Mouse (Mus musculus) midbrain, embryonic 11.5 days (tissue): Measurements from ENCODE around the gene Mctp1. TPM values are rescaled to one million over a fixed set of nuclear protein-coding genes. Genes with fewer than 3 reads are reported as not detected.
A peak's percentile ranks its signal among the peaks of the same experiment; 100 is the strongest.
"Not testable (repeated sequence)": the region's sequence is repeated elsewhere in the genome, so short reads cannot be mapped to it uniquely, and the experiment has no call there.

ENCODE experiments used
- ATAC-seq: fragments of 200-750 bp; cut with Nextera tagmentation; 2 replicates; pipeline ENCODE4 v1.8.0; 2017; ENCODE audit warnings: moderate TSS enrichment, moderate library complexity; ENCODE audit not compliant: low FRiP score
- DNase-seq: peaks from one replicate; pipeline ENCODE4 v3.0.0; 2015; ENCODE audit warnings: low spot score; ENCODE audit errors: missing footprints
- H3K27ac ChIP-seq: fragments of 300-500 bp; sonication (generic); 2 replicates; pipeline ENCODE4 v1.5.1; 2014; ENCODE audit warnings: low read depth, low read length
- H3K27me3 ChIP-seq: fragments of 300-500 bp; sonication (generic); 2 replicates; pipeline ENCODE4 v1.6.1; 2014; ENCODE audit warnings: mild to moderate bottlenecking, low read length, moderate library complexity, mixed read lengths; ENCODE audit not compliant: control insufficient read depth, insufficient read depth
- H3K36me3 ChIP-seq: fragments of 300-500 bp; sonication (generic); 2 replicates; pipeline ENCODE4 v1.6.1; 2014; ENCODE audit warnings: mild to moderate bottlenecking, low read length, moderate library complexity, mixed read lengths; ENCODE audit not compliant: control insufficient read depth, insufficient read depth
- H3K4me1 ChIP-seq: fragments of 300-500 bp; sonication (generic); 2 replicates; pipeline ENCODE4 v1.6.1; 2014; ENCODE audit warnings: low read length; ENCODE audit not compliant: control insufficient read depth, insufficient read depth
- H3K4me2 ChIP-seq: fragments of 300-500 bp; sonication (generic); 2 replicates; pipeline ENCODE4 v1.6.1; 2014; ENCODE audit warnings: mild to moderate bottlenecking, moderate library complexity
- H3K4me3 ChIP-seq: fragments of 300-500 bp; sonication (generic); 2 replicates; pipeline ENCODE4 v1.5.1; 2014; ENCODE audit warnings: low read depth, low read length
- H3K9ac ChIP-seq: fragments of 300-500 bp; sonication (generic); 2 replicates; pipeline ENCODE4 v1.6.1; 2014; ENCODE audit warnings: low read length
- H3K9me3 ChIP-seq: fragments of 300-500 bp; sonication (generic); 2 replicates; pipeline ENCODE4 v1.6.1; 2016; ENCODE audit warnings: low read length; ENCODE audit not compliant: control insufficient read depth
- WGBS: fragments of 180-500 bp; shearing (Covaris S2); extraction: QIAGEN DNeasy Blood & Tissue Kit; methylation state at CpG from one replicate; pipeline ENCODE4 v1.1.7; 2014; 5-methylcytosine and 5-hydroxymethylcytosine counted together
- polyA plus RNA-seq: library from polyadenylated mRNA; unstranded; fragments of >200 nt; fragmentation: Nextera tagmentation; extraction: Ambion mirVana; gene quantifications from 2 replicates; pipeline ENCODE4 v1.2.1, GENCODE M21; 2014

Mctp1 gene
- polyA plus RNA-seq, 1 experiment from 2014 or later: 4.1 TPM

- ATAC-seq: no peak
- 85% methylated on average over 5 of the region's 5 CpGs for WGBS
Measured at GRCm38 (mm10) chr13:76932933-76933332, 548.6 kb downstream of the Mctp1 start.

GRCm38 (mm10) chr13:76949234-76949633, 564.9 kb downstream of the Mctp1 start:
- no peaks in the 10 kb centered on the region for H3K27me3 ChIP-seq
- no peak overlapping the region for H3K4me2 ChIP-seq
- no peak overlapping the region for H3K4me3 ChIP-seq
- no peaks in the 10 kb centered on the region for H3K4me1 ChIP-seq
- no peaks in the 10 kb centered on the region for H3K9me3 ChIP-seq
- DNase-seq (no peak), ATAC-seq (no peak)
- no peaks in the 10 kb centered on the region for H3K36me3 ChIP-seq
- no peak overlapping the region for H3K27ac ChIP-seq
- no peak overlapping the region for H3K9ac ChIP-seq

More at GRCm38 (mm10) chr13:76932933-76933332, 548.6 kb downstream of the Mctp1 start:
- Histone ChIP-seq H3K27me3 (no peaks in the 10 kb centered on the region), H3K4me1 (no peaks in the 10 kb centered on the region), H3K4me2 (no peak overlapping the region), H3K36me3 (no peaks in the 10 kb centered on the region), H3K4me3 (no peak overlapping the region), H3K9ac (no peak overlapping the region), H3K27ac (no peak overlapping the region), H3K9me3 (no peaks in the 10 kb centered on the region)
- DNase-seq: no peak

- Histone ChIP-seq H3K9me3 (no peaks in the 10 kb centered on the region), H3K36me3 (no peaks in the 10 kb centered on the region), H3K4me2 (no peak overlapping the region), H3K27ac (no peak overlapping the region), H3K27me3 (no peaks in the 10 kb centered on the region), H3K4me3 (no peak overlapping the region), H3K9ac (no peak overlapping the region), H3K4me1 (no peaks in the 10 kb centered on the region)
- ATAC-seq (no peak), DNase-seq (no peak)
Measured at GRCm38 (mm10) chr13:76967588-76967987, 583.3 kb downstream of the Mctp1 start.

DNA sequence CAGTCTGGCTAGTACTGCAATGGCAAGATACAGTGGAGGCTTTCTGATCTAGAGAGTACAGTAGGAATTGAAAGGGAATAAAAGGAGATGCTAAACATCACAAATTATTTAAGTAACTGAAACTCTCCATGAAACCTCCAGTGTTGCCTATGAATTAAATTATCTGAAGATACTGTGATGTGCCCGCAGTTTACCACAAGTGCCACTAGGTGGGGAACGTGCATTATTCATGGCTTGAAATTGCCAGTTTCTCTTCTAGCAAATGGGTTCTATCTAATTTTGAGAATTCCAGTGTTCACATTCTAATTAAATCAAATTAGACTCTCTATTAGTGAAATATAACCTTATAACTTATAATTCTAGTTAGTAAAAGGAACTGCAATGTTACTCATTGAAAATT, 585.1 kb downstream of the Mctp1 start:
- WGBS: 7% methylated on average over 2 of the region's 2 CpGs
- no peak overlapping the region for H3K4me3 ChIP-seq
- peak; percentile 62; the same call in 1 of the 2 replicates for ATAC-seq

DNA sequence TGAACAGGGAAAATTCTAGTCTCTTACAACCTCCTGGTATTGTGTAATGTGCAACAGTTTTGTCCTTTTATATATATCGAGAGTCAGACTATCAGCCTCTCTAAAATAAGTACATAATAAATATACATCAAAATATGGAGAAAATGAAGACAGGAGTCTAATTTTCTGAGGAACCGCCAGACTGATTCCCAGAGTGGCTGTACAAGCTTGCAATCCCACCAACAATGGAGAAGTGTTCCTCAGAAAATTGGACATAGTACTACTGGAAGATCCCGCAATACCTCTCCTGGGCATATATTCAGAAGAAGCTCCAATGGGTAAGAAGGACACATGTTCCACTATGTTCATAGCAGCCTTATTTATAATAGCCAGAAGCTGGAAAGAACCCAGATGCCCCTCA, 586.7 kb downstream of the Mctp1 start:
- H3K27me3 ChIP-seq, H3K36me3 ChIP-seq, ATAC-seq, H3K27ac ChIP-seq, H3K4me3 ChIP-seq, H3K4me2 ChIP-seq, H3K4me1 ChIP-seq, H3K9ac ChIP-seq, H3K9me3 ChIP-seq: not testable (repeated sequence)
- peak; percentile 91 for DNase-seq
- WGBS: 89% methylated on average over 3 of the region's 3 CpGs

More for the DNA sequence above, 585.1 kb downstream of the Mctp1 start:
- Histone ChIP-seq H3K4me2 (no peak overlapping the region), H3K36me3 (no peaks in the 10 kb centered on the region), H3K27me3 (no peaks in the 10 kb centered on the region), H3K27ac (no peak overlapping the region), H3K9ac (no peak overlapping the region), H3K4me1 (no peaks in the 10 kb centered on the region), H3K9me3 (no peaks in the 10 kb centered on the region)
- peak; percentile 94 for DNase-seq

DNA sequence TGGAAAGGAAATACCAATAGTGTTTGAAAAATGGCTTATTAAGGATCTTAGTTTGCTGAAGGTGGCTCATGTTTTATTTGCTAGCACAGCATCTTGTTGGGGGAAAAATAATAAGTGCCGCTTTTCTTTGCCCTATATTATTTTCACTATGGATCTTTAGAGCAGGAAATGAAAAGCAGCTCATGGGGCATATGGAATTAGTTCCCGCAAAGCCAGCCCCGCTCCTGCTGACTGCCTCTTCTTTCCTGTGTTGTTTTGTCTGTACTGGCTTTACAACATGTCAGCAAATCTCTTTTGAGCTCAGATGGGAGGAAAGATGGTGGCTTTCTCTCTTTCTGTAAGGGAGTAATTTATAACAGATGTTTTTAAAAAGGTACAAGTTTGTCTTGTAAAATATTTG, 618.3 kb downstream of the Mctp1 start:
- no peaks in the 10 kb centered on the region for H3K36me3 ChIP-seq
- H3K27ac ChIP-seq: no peak overlapping the region
- ATAC-seq (no peak), DNase-seq (no peak)
- no peak overlapping the region for H3K9ac ChIP-seq
- 66% methylated on average over 3 of the region's 3 CpGs for WGBS
- H3K4me1 ChIP-seq: no peaks in the 10 kb centered on the region
- no peak overlapping the region for H3K4me3 ChIP-seq
- no peaks in the 10 kb centered on the region for H3K27me3 ChIP-seq
- no peak overlapping the region for H3K4me2 ChIP-seq
- H3K9me3 ChIP-seq: no peaks in the 10 kb centered on the region

- Histone ChIP-seq H3K4me1 (no peaks in the 10 kb centered on the region), H3K27ac (no peak overlapping the region), H3K4me3 (no peak overlapping the region), H3K4me2 (no peak overlapping the region), H3K9me3 (no peaks in the 10 kb centered on the region), H3K36me3 (no peaks in the 10 kb centered on the region), H3K27me3 (no peaks in the 10 kb centered on the region), H3K9ac (no peak overlapping the region)
- DNase-seq (no peak), ATAC-seq (no peak)
- WGBS: 98% methylated on average over 1 of the region's 1 CpGs
Measured at GRCm38 (mm10) chr13:77003684-77004083, 619.3 kb downstream of the Mctp1 start.

DNA sequence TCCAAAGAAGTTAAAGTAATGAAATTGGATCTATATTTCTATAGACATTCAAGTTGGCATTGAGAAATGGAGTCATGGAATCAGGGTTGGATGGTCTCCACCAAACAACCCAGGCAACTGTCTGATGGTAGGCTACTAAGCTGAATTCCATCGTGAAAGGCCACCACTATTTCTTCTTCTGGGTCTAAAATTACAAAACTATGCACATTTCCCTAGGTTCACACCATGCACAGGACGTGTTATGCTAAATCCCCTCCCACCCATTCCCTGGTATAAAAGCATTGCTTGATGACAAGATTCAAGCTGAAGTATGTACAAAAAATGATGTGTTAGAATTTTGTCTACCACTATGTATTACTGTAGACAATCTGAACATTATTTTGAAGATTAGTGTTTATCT, 634.5 kb downstream of the Mctp1 start:
- 87% methylated on average over 2 of the region's 2 CpGs for WGBS
- H3K27me3 ChIP-seq: no peaks in the 10 kb centered on the region
- H3K4me3 ChIP-seq: no peak overlapping the region

GRCm38 (mm10) chr13:77029594-77029993, 645.3 kb downstream of the Mctp1 start:
- 70% methylated on average over 5 of the region's 5 CpGs for WGBS
- no peaks in the 10 kb centered on the region for H3K9me3 ChIP-seq
- H3K36me3 ChIP-seq: no peaks in the 10 kb centered on the region
- ATAC-seq: no peak
- H3K4me3 ChIP-seq: no peak overlapping the region
- no peak for DNase-seq
- H3K4me2 ChIP-seq: no peak overlapping the region
- H3K27me3 ChIP-seq: no peaks in the 10 kb centered on the region
- no peaks in the 10 kb centered on the region for H3K4me1 ChIP-seq
- no peak overlapping the region for H3K9ac ChIP-seq
- no peak overlapping the region for H3K27ac ChIP-seq

More for the DNA sequence above, 634.5 kb downstream of the Mctp1 start:
- no peak overlapping the region for H3K9ac ChIP-seq
- H3K4me1 ChIP-seq: no peaks in the 10 kb centered on the region
- ATAC-seq (no peak), DNase-seq (no peak)
- no peaks in the 10 kb centered on the region for H3K9me3 ChIP-seq
- H3K27ac ChIP-seq: no peak overlapping the region
- H3K4me2 ChIP-seq: no peak overlapping the region
- no peaks in the 10 kb centered on the region for H3K36me3 ChIP-seq

DNA sequence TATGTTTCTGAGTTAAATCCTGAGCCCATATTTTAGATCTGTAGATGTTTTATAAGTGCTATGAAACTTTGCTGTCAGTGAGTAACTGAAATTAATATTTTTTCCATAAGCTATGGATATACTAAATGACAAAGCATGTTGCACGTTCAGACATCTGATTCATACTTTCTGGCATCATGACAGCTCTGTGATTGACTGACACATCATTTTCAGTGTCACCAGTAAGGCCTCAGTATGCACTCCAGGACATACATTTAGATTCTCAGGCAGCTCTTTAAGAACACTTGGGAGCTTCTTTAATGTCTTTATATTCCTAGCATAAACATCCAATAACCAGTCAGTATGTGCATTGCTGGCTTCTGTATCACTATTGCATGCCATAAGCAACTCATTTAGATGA, 659.0 kb downstream of the Mctp1 start:
- Histone ChIP-seq H3K4me3 (no peak overlapping the region), H3K27ac (no peak overlapping the region), H3K4me2 (no peak overlapping the region), H3K4me1 (no peaks in the 10 kb centered on the region), H3K9ac (no peak overlapping the region), H3K27me3 (no peaks in the 10 kb centered on the region), H3K9me3 (no peaks in the 10 kb centered on the region), H3K36me3 (no peaks in the 10 kb centered on the region)
- 86% methylated on average over 1 of the region's 1 CpGs for WGBS
- peak; percentile 56 for DNase-seq
- no peak for ATAC-seq
